Mouse (Mus musculus) adrenal gland, postnatal 4 days (tissue): ENCODE data around the gene Treh. TPM values are rescaled to one million over a fixed set of nuclear protein-coding genes. Genes with fewer than 3 reads are reported as not detected.

ENCODE experiments used
- DNase-seq, 2 experiments: peaks; one replicate each; pipeline ENCODE4 v3.0.0; 2021 to 2022; ENCODE audit warnings: low spot score in 2 of 2, mixed read lengths in 2 of 2
- total RNA-seq, 2 experiments: library from RNA; stranded (reverse); gene quantifications; 2 replicates each; pipeline ENCODE4 v1.2.3; 2021

Treh gene
- total RNA-seq, 2 experiments from 2014 or later: not detected

DNA sequence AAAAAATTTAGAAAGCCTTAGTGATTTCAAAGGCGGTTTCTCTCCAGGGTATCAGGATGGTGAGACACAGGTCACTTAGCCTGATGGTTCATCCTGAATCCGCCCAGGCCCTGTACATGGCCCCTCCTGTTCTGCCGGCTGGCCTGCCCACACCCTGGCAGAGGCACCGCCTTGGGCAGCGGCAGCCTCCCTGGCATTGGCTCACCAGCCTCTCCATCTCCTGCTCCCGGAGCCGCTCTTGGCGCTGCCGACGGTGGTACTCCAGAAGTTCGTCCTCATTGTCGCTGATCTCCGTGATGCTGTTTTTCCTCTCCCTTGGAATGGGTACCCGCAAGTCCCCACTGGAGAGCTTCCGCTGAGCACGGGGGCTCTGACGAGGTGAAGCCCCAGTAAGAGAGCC, 42.1 kb downstream of the Treh start:
- DNase-seq: no peak

GRCm38 (mm10) chr9:44715705-44716362, 42.8 kb downstream of the Treh start:
- no peak for DNase-seq

- DNase-seq: no peak
Measured at GRCm38 (mm10) chr9:44716997-44717821, 44.2 kb downstream of the Treh start.

- DNase-seq: no peak
Measured at GRCm38 (mm10) chr9:44717822-44718242, 44.8 kb downstream of the Treh start.

DNA sequence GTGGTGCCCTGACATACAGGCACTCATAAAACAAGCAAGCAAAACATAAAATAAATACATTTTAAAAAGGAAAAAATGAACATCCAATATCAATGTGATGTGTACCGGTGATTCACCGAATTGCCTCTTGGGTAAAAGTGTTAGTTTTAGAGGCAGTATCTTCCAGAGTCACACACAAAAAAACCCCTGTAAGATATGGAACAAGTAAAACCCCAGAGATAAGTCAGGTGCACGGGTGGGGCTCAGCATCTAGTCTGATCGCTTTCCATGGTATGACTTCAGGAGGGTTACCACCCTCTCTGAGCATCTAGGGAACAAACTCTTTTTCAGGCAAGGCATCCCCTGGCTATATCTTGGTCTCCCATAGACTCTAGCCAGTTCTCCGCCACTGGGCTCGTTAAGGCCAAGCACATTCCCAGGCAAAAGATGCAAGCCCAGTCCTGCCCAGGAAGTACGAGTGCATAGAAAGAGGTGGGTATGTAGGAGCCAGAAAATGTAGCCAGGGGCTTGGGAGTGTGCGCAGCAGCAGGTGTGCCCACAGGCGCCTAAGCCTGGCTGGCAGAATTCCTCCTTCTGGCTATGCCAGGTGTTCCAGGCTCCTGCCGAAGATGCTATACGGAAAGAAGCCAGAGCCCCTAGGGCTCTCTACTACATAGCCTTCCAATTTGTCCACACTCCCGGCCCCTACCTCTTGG, 46.1 kb downstream of the Treh start:
- DNase-seq: no peak

DNA sequence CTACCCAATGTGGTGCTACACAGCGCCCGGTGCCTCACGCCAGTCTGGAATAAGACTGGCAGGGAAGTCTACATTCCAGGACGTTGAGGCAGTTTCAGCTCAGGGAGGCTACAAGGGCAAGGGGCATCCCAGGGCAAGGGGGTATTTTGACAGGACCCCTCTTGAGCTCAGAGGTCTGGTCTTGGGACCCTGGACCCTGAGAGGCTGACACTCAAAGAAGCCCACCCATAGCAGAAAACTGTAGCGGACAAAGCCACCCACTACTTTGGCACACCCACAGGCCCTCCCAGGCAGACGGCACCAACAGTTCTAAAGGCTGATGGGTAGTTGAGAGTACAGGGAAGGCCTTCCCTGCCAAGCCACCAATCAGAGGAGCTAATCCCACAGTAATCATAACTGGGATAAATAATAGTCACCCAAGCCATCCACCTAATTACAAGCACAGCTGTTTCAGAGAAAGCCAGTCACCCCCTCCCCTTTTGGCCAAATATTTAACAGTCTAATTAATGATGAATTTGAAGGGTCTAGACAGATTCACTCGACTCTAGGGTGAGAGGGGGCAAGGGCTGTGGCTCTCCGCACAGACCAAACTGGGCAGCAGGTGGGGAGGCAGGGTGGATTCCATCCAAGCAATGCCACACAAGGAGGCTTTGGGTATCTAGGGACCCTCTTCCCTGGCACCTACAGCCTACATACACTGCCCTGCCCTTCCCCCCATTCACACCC, 46.8 kb downstream of the Treh start:
- DNase-seq: no peak

- no peak for DNase-seq
Measured at GRCm38 (mm10) chr9:44720358-44721153, 47.5 kb downstream of the Treh start.

GRCm38 (mm10) chr9:44721154-44721876, 48.3 kb downstream of the Treh start:
- peak in 1 of 2 experiments; percentile 65 for DNase-seq

- no peak for DNase-seq
Measured at GRCm38 (mm10) chr9:44721877-44722186, 48.8 kb downstream of the Treh start.

GRCm38 (mm10) chr9:44722575-44722974, 49.5 kb downstream of the Treh start:
- DNase-seq: no peak

DNA sequence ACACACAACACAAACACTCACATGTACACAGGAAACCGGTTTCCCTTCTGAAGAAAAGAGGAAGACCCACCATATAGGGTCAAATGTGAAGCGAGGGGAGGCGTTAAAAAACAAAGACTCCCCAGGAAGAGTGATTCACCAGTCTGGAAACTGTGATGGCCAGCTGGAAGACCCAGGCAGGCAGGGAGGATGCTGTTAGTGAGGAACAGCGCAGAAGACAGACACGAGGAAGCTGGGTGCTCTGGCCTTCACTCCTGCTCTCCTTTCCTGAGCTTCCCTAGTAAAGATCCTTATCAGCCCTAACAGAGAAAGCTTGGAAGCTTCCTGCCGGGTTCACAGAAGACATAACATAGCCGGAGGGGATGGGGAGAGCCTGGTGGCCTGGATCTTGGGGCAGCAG, 50.0 kb downstream of the Treh start:
- DNase-seq: no peak

DNA sequence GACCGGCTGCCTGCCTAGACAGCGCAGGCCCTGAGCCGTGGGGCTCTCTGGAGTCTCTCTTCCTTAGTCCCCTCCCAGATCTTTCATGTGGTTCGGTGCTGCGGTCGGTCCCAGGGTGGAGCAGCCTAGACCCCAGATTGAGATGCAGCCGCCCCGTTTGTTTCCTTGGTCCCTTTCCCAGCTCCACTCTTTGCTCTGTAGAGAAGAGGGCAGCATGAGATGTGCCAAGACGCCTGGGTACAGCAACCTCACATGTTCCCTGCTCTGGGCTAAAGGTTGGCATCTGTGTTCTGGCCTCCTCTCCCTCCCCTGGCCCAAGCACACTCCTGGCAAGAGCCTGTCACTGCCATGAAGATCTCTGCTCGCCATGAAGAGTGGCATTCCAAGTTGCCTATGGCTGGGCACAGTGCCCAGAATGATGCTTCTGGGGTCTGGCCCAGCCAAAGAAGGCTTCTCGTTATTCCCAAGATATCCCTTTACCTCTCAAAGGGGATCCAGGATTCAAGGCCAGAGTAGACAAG, 50.5 kb downstream of the Treh start:
- DNase-seq: no peak

GRCm38 (mm10) chr9:44724223-44724622, 51.2 kb downstream of the Treh start:
- DNase-seq: no peak

- DNase-seq: no peak
Measured at GRCm38 (mm10) chr9:44724665-44725064, 51.6 kb downstream of the Treh start.

GRCm38 (mm10) chr9:44726431-44727146, 53.6 kb downstream of the Treh start:
- no peak for DNase-seq

DNA sequence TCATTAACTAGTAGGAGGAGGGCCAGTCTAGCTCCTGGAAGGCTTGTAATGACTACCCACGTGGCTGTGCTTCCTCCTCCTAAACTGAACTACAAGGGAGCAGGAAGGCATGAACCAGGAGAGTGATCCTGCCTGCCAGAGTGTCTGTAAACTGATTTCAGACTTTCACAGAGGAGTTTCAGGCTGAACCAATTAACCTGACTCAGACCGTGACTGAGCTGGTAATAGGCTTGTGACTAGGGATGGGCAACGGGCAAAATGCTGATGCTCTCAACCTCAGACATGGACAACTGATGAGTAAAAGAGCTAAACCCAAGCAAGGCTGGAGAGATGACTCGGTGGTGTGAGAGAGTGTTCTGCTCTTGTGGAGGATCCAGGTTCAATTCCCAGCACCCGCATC, 54.4 kb downstream of the Treh start:
- no peak for DNase-seq

- no peak for DNase-seq
Measured at GRCm38 (mm10) chr9:44732130-44732549, 59.1 kb downstream of the Treh start.

- no peak for DNase-seq
Measured at GRCm38 (mm10) chr9:44732921-44733530, 60.0 kb downstream of the Treh start.
